Mouse (Mus musculus): Measurements from ENCODE around the gene Sept6.

DNA sequence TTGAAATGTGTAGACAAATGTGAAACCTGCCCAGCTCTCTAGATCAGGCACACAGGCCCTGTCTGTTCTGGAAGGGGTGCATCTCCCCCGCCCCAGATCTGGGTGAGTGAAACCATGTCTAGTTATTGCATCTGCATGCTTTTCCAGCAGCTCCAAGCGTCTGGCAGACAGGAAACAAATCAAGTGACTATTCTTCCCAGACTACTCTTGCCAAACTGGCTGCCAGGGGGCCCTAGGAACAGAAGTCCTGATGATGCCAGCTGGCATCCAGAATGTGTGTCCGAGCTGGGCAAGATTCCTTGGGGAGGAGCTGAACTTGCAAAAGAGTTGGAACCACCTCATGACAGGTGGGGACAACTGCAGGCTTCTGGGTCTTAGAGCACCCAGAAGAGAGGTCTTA, 36.8 kb upstream of the Sept6 start:
- TF ChIP-seq POLR2A (IDR thresholded peaks at IDR 0.05; ENCODE audit: low read depth, low read length): no peak
- TF ChIP-seq CTCF (IDR thresholded peaks at IDR 0.05; ENCODE audit: extremely low read depth, insufficient read depth, insufficient read length, insufficient replicate concordance): no peak

Measured in spleen, adult 2 months (tissue).